Mouse (Mus musculus) frontal cortex, adult (tissue): ENCODE results near the gene Errfi1.

Experiments used
- ATAC-seq: cut with Nextera tagmentation; 2 replicates; pipeline ENCODE4 v1.9.2; 2017; ENCODE audit warnings: mild to moderate bottlenecking, moderate library complexity, mixed read lengths; ENCODE audit not compliant: low TSS enrichment

Gene Errfi1

GRCm38 (mm10) chr4:150914290-150914733 lies 60.6 kb downstream of the Errfi1 start, which contains the start of the genes Park7 and Tnfrsf9:
Park7 (minus strand) TSS chr4:150914437.
Tnfrsf9 (plus strand) TSS chr4:150914562.
- peak; percentile 73 for ATAC-seq

GRCm38 (mm10) chr4:150915181-150915906 lies 61.6 kb downstream of the Errfi1 start:
- ATAC-seq, result peak; percentile 51; the same call in 1 of the 2 replicates

- no peak for ATAC-seq
These were observed 63.8 kb downstream of the Errfi1 start for GRCm38 (mm10) chr4:150917336-150918027.
